Mouse (Mus musculus): ENCODE data around the gene Fbxo44. TPM values are rescaled to one million over a fixed set of nuclear protein-coding genes. Genes with fewer than 3 reads are reported as not detected.
A peak's percentile ranks its signal among the peaks of the same experiment; 100 is the strongest.

The Fbxo44 gene
- total RNA-seq, 2 experiments from 2014 or later = 13.9 to 15.0 TPM

DNA sequence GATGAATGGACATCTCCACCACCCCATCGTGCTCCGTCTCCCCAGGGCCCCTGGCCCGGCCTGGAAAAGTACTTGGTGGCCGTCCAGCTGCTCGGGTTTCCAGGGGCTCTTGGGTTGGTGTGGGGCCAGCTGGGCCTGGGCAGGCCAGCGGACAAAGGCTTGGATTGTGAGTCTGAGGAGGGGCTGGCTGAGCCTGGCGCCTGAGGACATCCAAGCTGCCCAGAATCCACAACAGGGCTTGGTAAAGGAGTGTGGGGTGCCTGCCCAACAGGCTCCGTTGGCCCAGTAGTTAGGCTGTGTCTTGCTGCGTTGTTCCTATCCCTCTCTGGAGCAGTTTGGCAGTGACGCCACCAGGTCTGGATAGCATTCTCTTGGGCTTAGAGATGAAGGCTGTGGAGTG is 6.1 kb upstream of the Fbxo44 start:
- no peak for DNase-seq (ENCODE audit: low spot score in 2 of 2)

DNA sequence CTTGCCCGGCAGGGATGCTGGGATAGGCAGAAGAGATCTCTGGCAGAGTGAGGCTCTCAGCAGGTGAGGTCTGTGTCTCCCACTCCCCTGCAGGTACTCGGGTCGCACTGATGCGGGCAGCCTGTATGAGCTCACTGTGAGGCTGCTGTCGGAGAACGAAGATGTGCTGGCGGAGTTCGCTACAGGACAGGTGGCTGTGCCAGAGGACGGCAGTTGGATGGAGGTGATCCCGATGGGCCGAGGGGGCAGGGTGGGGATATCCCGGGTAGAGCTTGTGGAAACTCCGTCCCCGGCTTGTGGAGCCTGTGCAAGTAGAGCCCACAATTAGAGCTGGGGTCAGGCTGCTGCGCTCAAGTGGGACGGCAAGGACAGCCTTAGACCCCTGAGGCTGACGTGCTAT is 5.3 kb upstream of the Fbxo44 start:
- no peak for DNase-seq (ENCODE audit: low spot score in 2 of 2)

DNA sequence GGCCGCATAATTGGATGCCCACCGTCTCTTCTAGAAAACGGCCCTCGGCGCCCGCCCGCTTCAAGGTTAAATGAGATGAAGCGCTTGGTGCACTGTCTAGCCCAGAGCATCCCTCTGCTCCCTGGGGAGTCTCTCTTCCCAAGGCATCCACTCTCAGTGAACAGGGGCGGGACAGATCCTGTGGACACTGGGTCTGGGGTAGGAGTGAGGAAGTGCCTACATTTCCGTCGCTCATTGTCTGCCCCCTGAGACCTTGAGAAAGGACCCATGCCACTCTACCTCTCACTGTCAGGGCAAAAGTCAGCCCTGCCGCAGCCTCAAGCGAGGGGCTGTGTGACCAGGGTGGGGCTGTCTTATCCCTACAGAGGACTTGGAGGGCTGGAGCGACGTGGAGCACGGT is 4.2 kb upstream of the Fbxo44 start:
- no peak for DNase-seq (ENCODE audit: low spot score in 2 of 2)

DNA sequence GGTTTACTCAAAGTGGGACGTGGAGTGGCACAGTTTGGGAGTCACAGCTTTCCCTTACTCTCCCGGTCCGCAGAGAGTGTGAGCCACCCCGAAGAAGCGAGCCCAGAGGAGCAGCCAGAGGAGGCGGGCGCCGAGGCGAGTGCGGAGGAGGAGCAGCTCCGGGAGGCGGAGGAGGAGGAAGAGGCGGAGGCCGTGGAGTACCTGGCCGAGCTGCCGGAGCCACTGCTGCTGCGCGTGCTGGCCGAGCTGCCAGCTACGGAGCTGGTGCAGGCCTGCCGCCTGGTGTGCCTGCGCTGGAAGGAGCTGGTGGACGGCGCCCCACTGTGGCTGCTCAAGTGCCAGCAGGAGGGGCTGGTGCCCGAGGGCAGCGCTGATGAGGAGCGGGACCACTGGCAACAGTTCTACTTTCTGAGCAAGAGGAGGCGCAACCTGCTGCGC is 3.7 kb upstream of the Fbxo44 start:
- peak in 1 of 2 experiments; percentile 24 for DNase-seq (ENCODE audit: low spot score in 2 of 2)

DNA sequence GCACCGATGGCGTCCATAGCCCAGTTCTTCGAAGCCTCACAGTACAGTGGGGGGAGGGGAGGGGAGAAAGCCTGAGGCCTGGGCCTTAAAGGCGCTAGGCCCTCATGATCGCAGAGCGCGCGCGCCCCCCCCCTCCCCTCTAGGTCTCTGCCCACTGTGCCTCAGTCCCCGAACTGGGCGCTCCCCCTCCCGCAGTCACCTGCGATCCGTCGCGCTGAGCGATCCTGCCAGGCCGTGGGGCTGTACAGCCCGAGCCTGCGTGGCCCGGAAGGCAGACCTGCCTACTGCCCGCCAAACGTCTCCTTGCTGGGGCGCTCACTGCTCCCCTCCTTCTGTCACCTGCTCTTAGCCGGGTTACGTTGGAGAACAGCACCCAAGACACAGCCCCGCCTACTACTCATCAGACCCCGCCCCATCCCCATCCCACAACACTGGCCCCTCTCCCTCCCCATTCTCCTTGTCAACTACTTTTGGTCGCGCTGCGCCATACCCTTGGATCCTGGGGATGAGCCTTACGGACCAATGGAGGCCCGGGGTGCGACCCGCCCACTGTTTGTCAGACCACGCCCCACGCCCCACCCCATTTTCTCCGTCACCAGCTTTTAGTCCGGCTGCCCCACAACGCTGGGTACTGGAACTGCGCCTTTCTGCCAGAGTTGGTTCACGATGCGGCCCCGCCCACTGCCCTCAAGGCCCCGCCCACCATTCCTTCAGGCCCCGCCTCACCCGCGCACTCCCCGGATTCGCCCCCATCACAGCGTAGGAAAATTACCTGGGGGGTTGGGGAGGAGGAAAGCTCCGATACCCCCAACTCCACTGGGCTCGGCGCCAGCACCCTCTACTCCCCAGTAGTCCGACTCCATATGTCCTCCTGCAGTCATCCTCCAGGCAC is 492 bp downstream of the Fbxo44 start:
- peak; percentile 82 for DNase-seq (ENCODE audit: low spot score in 2 of 2)

DNA sequence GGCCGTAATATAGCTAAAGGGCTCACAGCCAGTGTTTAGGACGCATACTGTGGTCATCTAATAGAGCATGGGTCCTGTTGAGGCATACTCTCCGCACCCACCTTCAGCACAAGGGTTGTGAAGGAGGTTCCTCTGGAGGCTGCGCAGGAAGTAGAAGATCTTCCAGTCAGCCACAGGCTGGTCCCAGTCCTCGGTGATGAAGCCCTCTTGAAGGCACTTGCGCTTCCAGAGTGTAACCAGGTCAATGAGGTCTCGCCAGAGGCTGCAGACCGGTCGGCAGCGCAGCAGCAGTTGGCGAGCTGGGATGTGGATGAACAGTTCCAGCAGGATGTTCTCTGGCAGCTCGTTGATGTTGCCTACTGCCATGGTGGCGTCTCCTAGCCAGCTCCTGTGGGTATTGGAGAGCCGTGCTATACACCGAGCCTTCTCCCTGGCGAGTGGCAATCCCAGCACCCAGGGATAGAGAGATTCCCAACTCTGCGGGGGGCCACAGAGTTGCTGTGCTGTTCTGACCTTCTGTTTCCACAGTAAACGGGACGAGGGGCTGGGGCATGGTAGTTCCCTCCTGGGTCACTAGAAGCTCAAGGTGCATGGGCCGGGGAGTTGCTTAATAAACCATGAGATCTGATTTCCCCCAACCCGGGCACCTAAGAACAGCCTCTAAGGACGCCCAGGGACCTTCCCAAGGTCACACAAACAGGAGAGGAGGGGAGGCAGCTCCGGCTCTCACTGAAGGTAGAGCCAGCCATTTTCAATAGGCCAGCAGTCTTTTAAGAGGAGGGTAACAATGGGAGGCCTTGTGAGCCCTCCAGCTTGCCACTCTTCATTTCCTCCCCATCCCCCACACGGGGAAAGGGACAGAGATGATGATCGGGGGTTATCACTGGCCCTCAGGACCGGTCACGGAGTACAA is 1.6 kb downstream of the Fbxo44 start:
- no peak for DNase-seq (ENCODE audit: low spot score in 2 of 2)

DNA sequence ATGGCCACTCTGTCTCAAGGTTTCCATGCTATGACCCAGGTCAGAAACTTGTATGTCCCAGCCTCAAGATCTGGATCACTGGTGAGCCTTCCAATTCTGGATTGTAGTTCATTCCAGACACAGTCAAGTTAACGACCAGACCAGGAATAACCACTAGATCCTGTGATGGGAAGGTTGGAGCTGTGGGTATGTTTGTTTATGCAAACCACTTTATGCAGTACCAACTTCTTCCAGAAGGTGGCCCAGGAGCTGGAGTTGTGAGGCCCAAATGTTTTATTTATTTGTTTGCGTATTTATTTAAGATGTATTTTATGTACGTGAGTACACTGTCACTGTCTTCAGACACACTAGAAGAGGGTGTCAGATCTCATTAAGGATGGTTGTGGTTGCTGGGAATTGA is 5.3 kb downstream of the Fbxo44 start:
- DNase-seq (ENCODE audit: low spot score in 2 of 2) = no peak

DNA sequence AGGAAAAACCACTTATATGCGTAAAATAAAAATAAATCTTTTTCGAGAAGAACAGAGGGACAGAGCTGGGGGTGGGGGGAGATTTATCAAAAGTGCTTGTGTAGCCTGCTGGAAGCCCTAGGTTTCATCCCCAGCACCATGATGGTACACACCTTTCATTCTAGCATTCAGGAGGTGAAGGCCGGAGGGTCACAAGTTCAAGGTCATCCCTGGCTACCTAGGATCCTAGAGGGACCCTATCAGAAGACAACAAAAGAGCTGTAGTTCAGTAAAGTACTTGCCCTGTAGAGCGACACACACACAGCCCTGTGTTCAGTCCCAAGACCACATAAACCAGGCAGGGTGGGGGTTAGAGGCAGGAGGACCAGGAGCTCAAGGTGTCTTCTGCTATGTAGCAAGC is 6.3 kb downstream of the Fbxo44 start:
- no peak for DNase-seq (ENCODE audit: low spot score in 2 of 2)

DNA sequence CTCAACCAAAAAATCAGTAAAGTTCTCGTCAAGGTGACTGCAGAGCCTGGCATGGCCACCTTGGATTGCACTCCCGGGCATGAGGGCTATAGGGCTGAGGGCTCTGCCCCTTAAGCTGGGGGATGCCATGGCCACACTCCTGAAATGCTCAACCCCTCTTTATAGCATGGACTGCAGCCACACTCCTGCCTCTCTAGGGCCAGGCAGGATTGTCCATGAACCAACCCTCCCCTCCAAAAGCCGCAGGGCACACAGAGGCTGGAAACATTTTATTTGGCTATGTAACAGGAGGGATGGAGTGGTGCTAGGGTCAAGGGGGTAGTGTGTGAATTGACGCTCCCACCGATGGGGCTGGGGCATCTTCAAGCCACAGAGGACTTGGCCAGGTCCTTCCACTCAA is 7.7 kb downstream of the Fbxo44 start:
- no peak for DNase-seq (ENCODE audit: low spot score in 2 of 2)

DNA sequence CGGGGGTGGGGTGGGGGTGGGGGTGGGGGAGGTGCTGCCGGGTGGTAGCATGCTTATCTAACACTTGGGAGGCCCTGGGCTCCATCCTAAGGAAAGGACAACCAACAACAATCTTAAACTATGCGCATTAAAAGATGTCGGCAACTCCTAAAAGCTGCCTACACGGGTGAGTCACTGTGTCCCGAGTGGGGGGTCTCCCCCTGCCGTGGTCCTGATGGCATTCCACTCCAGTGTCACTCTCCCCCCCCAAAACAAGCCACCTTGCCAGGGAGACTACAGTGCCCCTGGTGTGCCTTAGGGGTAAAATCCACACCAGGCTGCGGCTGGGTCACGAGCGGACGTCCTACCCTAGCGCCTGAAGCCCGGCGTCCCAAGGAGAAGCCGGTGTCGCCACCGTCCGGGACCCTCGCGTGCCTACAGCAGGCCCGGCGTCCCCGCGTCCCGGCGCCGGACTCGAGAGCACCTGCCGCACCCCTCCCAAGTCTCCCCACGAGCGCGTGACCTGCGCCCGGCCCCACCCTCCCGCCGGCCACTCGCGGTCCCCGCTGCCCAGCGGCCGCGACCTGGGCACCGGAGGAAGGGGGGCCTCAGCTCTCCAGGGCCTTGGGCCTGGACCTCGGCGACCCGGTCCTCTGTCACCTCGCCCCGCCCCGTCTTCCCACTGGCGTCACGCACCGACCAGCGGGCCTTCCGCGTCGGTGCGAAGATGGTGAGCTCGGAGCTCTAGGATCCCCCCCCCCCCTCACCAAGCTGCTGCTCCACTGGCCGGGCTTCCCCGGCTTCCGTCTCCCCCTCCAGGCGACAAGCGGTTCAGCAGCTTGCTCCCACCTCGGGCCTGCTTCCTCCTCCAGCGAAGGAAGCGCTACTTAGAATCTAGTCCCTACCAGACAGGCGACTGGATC is 8.8 kb downstream of the Fbxo44 start, which contains the start of gene Fbxo6:
Gene Fbxo6 (minus strand): TSS at position 874 of the 902 bp plus-strand sequence.
- peak; percentile 46 to 72 for DNase-seq (ENCODE audit: low spot score in 2 of 2)

DNA sequence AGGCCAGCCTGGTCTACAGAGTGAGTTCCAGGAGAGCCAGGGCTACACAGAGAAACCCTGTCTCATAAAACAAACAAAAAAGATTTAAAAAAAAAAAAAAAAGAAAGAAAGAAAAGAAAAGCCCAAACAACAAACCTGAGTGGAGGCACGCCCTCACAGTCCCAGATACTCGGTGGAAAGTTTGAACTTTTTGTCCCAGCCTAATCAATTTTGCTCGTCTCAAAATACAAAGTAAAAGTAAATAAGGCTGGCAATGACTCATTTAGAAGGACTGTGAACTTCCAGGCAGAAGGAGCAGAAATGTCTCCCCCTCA is 9.4 kb downstream of the Fbxo44 start:
- DNase-seq (ENCODE audit: low spot score in 2 of 2) = no peak

DNA sequence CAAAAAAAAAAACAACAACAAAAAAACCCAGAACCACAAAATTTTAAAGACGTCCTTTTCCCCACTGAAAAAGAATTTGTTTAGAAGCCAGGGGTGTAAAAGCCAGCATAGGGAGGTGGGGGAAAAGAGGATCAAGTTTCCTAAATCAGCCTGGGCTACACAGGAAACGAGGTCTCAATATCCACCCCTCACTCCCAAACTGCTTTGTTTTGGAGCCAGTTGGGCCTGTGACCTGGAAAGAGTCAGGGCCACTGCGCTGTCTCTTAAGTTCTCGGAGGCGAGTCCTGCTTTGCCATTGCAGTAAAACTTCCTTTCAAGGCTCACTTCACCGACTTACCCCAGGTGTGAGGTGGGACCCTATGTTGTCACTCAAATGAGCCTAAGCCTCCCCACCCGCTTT is 10.0 kb downstream of the Fbxo44 start:
- no peak for DNase-seq (ENCODE audit: low spot score in 2 of 2)

DNA sequence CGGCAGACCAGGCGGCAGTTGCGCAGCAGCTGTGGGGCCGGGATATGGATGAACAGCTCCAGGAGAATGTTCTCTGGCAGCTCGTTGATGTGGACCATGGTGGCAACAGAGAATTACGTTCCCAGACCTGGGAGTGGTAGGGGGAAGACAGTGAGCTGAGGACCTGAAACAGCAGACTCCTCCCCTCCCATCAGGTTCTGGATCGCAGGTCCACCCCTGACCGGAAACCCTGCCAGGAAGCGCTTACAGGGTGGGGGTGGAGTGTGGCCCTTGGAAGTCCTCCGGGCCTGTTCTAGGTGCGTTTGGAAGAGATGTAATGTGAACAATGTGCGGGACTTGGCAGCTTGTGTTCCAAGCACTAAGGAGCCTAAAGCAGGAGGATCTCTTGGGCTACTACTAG is 10.7 kb downstream of the Fbxo44 start:
- no peak for DNase-seq (ENCODE audit: low spot score in 2 of 2)

DNA sequence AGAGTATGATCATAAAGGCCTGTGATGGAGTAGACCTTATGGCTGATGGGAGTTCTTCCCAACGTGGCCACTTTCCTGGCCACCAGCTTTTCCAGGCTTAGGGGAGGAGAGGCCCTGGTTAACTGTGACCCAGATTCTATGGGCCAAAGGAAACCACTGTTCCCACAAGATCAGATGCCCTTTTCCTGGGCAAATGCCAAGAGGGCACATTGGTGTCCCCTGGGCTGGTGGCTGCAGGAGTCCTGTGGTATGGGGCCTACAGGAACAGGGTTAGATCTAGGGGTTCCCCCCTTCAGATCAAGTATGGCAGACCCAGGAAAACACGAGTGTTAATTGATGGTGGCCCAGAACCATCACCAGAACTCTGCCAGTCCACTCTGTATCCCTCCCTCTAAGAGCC is 12.6 kb downstream of the Fbxo44 start:
- DNase-seq (ENCODE audit: low spot score in 2 of 2) = no peak

DNA sequence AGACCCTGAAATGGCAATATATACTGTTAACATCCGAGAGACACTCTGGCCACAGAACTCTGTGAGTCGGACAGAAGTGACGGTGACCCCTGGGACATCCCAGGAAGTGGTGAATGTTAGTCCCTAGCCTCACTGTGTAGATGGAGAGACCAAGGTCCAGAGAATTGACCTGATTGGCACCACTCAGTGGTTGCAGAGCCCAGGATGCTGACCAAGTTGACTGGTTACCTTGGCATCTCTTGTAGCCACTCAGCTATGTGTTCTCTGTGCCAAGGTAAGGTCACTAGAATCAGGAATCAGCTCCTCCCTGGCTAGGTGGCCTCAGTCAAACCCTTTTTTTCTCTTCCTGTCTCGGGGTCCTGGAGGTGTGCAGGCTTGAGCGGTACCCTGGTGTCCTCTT is 16.6 kb downstream of the Fbxo44 start:
- no peak for DNase-seq (ENCODE audit: low spot score in 2 of 2)

DNA sequence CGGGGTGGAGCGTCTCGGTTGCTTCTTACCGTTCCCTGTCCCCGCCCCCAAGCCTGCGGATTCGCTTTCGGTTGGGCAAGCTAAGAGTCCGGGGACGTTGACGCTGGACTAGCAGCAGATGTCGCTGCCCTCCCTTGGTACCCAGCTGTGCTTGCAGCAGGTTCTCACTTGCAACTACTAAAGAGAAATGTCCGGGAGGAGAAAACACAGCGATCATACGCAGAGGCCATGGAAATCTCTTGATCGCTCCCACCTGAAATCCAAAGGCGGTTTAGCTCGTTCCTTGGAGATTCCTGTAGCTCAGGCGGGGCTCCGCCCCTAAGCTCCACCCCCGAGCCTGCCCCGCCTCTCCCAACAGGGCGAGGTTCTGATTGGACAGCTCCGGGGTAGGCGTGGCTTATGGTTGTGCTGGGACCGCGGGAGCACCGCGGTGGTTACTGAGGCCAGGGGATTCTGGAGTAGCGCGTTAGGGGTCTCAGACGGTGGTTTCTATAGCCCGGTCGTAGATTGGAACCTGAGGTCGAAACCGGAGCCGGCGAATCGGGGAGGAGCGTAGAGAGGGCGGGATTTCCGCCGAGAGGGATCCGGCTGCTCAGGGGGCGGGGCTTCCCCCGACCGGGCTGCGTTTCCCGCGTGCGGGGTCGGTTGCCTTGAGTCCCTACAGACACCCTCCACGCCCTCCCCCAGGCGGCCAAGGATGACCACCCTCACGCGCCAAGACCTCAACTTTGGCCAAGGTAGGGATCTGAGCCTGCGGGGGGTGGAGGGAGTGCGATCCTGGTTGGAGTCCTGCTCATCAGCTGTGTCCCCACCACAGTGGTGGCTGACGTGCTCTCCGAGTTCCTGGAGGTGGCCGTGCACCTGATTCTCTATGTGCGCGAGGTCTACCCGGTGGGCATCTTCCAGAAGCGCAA is 19.9 kb downstream of the Fbxo44 start:
- peak; percentile 72 to 85 for DNase-seq (ENCODE audit: low spot score in 2 of 2)

DNA sequence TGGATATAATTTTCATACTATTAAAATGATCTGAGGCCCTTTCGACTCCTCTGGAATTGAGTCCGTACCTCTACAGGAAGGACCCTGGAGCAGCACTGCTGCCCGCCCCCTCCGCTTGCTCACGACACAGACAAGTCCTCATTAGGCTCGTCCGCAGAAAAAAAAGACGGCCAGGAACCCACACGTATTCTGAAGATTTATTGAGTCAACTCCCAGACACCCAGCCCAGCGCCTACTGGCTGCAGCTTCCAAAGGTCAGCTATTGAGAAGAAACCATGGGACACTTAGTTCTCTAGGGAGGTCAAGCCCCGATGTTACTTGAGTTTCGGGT is 20.6 kb downstream of the Fbxo44 start:
- DNase-seq (ENCODE audit: low spot score in 2 of 2) = no peak

DNA sequence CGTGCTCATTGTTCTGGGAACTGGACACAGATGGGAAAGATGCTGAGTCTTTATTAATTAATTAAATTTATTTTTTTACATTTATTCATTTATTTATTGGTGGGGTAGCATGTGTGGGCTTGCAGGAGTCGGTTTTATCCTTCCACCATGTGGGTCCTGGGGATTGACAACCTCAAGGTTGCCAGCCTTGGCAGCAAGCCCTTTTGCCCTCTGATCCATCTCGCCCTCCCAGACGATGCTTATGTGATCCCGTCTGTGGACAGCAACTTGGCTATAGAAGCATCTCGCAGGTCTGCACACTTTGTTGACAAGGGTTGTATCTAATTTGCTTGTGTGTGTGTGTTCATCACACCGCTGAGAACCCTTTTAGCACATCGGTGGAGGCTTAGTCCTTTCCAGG is 22.8 kb downstream of the Fbxo44 start:
- DNase-seq (ENCODE audit: low spot score in 2 of 2) = no peak

DNA sequence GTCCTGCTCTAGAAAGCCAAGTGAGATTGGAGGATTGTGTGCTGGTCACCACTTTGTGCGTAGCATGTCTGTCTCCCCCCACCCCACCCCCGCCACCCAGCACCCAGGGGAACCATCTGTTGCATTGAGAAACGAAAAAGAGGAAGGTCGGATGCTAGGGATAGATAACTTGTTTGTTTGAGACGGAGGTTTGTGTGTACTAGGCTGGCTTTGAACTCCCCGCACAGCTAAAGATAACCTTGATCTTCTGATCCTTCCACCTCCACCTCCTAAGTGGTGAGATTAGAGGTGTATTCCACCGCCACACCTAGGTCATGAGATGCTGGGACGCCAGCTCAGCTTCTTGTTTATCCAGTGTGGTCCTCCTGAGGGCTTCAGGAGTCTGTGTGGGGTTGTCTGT is 25.3 kb downstream of the Fbxo44 start:
- DNase-seq (ENCODE audit: low spot score in 2 of 2) = no peak

DNA sequence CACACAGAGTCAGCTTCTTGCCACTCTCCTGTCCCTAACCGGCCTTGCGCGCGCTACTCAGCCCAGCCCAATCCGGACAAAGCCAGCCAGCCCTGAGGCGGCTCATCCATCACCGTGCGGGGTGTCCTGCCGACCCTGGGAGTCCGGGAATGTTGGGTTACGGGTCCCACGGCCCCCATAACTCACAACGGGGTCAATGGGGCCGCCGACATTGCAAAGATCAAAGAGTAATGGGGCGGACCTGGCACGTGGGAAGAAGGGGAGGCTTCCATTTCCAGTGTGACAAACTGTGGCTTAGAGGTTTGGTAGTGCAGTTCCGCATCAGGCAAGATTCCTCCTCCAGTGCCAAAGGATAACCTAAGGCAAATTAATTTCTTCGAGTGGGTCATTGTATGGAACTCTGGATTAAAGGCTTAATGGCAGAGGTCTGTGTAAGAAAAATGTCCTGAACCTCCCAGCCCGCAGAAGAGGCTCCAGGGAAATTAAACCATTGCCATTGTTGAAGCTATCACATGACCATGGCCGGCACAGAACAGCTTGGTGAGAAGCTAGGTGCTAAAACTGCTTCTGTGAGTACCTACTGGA is 28.7 kb downstream of the Fbxo44 start:
- no peak for DNase-seq (ENCODE audit: low spot score in 2 of 2)

Measured in adrenal gland, postnatal 4 days (tissue).